Mouse (Mus musculus) lung, postnatal 0 days (tissue): ENCODE measurements around the gene Ntn5.

Source experiments
- CTCF ChIP-seq: IDR thresholded peaks from 2 replicates; pipeline ENCODE4 v1.5.1; 2016; ENCODE audit warnings: antibody characterized with exemption, mild to moderate bottlenecking
- EP300 ChIP-seq: IDR thresholded peaks from 2 replicates; pipeline ENCODE4 v1.6.1; 2016; ENCODE audit warnings: antibody characterized with exemption, mild to moderate bottlenecking, control low read depth

GRCm38 (mm10) chr7:45635711-45636688 is 47.8 kb upstream of the Ntn5 start:
- TF ChIP-seq CTCF, result no peak
- peak; percentile 38; the same call in 1 of the 2 replicates for TF ChIP-seq EP300
